Mouse (Mus musculus) c-Kit-positive CD71-positive TER-119-negative erythroid progenitor cells, embryonic 14.5 days (primary cell): ENCODE measurements around the gene Gpr15.

ENCODE experiments used
- DNase-seq: peaks from one replicate; pipeline ENCODE4 v3.0.0-alpha.2; 2013; ENCODE audit warnings: low read depth

The Gpr15 gene

GRCm38 (mm10) chr16:58671212-58671985 is 47.5 kb downstream of the Gpr15 start:
- DNase-seq = no peak

- DNase-seq = no peak
Observed at GRCm38 (mm10) chr16:58670643-58671042, 48.2 kb downstream of the Gpr15 start.

DNA sequence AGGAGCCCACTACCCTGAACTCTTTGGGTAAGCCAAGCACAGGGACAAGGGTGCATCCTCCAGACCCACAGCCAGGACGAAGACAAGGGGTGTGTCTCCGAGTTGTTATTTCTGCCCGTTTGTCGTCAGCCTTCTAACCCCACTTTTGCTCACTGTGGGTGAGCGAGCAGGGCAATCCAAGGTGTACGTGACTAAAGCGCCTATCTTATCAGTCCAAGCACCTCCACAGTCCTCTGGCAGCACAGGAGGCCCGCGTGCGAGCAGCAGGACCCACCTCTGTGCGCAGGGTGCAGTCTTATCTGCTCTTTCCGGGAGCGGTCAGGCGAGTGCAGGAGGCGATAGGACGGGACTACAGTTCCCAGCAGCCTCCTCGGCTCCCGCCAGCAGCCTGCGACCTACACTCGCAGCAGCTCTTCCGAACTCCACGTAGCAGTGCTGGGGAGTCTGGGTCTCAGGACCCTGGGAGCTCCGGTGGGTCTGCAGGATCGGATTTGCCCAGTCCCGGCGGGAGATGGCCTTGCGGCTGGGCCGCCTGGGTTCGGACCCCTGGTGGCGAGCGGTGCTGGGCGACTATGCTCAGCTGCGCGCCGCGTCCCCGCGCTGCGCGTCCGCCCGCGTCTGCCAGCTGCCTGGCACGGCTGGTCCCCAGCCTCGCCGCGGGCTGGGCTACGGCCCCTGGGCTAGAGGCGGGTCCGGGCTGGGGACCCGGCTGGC is 48.8 kb downstream of the Gpr15 start, which contains the start of gene Cpox:
TSS of gene Cpox (plus strand) at position 376 of the 714 bp plus-strand sequence.
- peak; percentile 90 for DNase-seq

DNA sequence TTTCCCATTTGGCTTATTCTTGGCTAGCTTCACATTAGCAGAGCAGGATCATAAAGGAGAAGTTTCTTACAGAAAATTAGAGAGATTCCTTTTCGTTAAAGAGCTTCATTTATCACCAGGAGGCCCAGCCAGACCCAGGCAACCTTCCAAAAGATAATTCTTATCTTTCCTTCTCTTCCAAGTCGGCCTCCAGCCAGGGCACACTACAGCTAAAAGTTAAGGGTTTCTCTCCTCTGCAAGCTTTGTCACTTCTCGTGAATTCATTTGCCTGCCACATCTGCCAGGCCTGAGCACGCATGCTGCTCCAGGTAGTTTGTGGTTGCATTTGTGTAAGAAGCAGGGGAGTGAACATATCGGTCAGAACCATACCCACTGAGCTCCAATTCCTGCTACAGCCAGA is 49.6 kb downstream of the Gpr15 start:
- peak; percentile 72 for DNase-seq

DNA sequence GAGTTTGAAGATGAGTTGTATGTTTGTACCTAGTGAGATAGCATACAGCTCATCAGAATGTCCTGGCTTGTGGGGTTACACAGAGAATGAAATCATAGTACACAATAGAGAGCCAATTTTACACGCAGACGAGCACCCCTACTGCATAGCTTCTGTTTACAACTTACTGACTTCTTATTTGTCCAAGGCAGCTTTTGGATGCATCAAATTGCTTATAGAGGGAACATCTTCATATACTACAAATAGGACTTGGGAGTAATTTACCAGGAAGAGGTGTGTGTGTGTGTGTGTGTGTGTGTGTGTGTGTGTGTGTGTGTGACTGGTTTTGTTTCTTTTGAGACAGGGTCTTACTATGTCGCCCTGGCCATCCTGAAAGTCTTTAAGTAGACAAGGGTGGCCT is 50.3 kb downstream of the Gpr15 start:
- no peak for DNase-seq
